Mouse (Mus musculus): ENCODE results near the gene Prnd. TPM values are rescaled to one million over a fixed set of nuclear protein-coding genes. Genes with fewer than 3 reads are reported as not detected.
A peak's percentile ranks its signal among the peaks of the same experiment; 100 is the strongest.

Prnd gene
- polyA plus RNA-seq, 1 experiment from 2014 or later, result 57.3 TPM

GRCm38 (mm10) chr2:131939404-131940111 lies 11.1 kb upstream of the Prnd start:
- WGBS, result 42% methylated on average over 8 of the region's 8 CpGs
- DNase-seq (peak; percentile 82), ATAC-seq (ENCODE audit: insufficient read depth) (no peak)
- no peak overlapping the region for H3K27ac ChIP-seq (ENCODE audit: low read depth)
- no peak overlapping the region for H3K4me2 ChIP-seq
- no peaks in the 10 kb centered on the region for H3K9me3 ChIP-seq (ENCODE audit: low read depth, low read length)
- peak; percentile 79 for TF ChIP-seq CTCF (IDR thresholded peaks at IDR 0.05; ENCODE audit: low read depth)
- no peaks in the 10 kb centered on the region for H3K27me3 ChIP-seq (ENCODE audit: insufficient read depth, low read length)
- H3K36me3 ChIP-seq (ENCODE audit: insufficient read depth), result peaks cover 7% of the 10 kb centered on the region; the same call in 1 of the 2 replicates
- H3K9ac ChIP-seq, result no peak overlapping the region
- H3K4me3 ChIP-seq (ENCODE audit: low read depth, low read length), result no peak overlapping the region
- no peaks in the 10 kb centered on the region for H3K4me1 ChIP-seq (ENCODE audit: insufficient read depth)

GRCm38 (mm10) chr2:131940506-131940905 lies 10.2 kb upstream of the Prnd start:
- ATAC-seq (ENCODE audit: insufficient read depth) (no peak), DNase-seq (no peak)
- Histone ChIP-seq H3K4me2 (no peak overlapping the region), H3K4me1 (ENCODE audit: insufficient read depth) (no peaks in the 10 kb centered on the region), H3K36me3 (ENCODE audit: insufficient read depth) (peaks cover 7% of the 10 kb centered on the region; the same call in 1 of the 2 replicates), H3K4me3 (ENCODE audit: low read depth, low read length) (no peak overlapping the region), H3K9me3 (ENCODE audit: low read depth, low read length) (no peaks in the 10 kb centered on the region), H3K9ac (no peak overlapping the region), H3K27ac (ENCODE audit: low read depth) (no peak overlapping the region), H3K27me3 (ENCODE audit: insufficient read depth, low read length) (no peaks in the 10 kb centered on the region)
- 51% methylated on average over 3 of the region's 3 CpGs for WGBS
- TF ChIP-seq CTCF (IDR thresholded peaks at IDR 0.05; ENCODE audit: low read depth), result no peak

- Histone ChIP-seq H3K4me1 (ENCODE audit: insufficient read depth) (no peaks in the 10 kb centered on the region), H3K9ac (no peak overlapping the region), H3K9me3 (ENCODE audit: low read depth, low read length) (no peaks in the 10 kb centered on the region), H3K36me3 (ENCODE audit: insufficient read depth) (peaks cover 5% of the 10 kb centered on the region; the same call in 1 of the 2 replicates), H3K27me3 (ENCODE audit: insufficient read depth, low read length) (no peaks in the 10 kb centered on the region), H3K4me3 (ENCODE audit: low read depth, low read length) (no peak overlapping the region), H3K4me2 (no peak overlapping the region), H3K27ac (ENCODE audit: low read depth) (no peak overlapping the region)
- DNase-seq (no peak), ATAC-seq (ENCODE audit: insufficient read depth) (no peak)
- WGBS, result 74% methylated on average over 6 of the region's 6 CpGs
- TF ChIP-seq CTCF (IDR thresholded peaks at IDR 0.05; ENCODE audit: low read depth), result no peak
Measured at GRCm38 (mm10) chr2:131941501-131941900, 9.2 kb upstream of the Prnd start.

- TF ChIP-seq CTCF (IDR thresholded peaks at IDR 0.05; ENCODE audit: low read depth), result no peak
- Histone ChIP-seq H3K36me3 (ENCODE audit: insufficient read depth) (no peaks in the 10 kb centered on the region), H3K4me3 (ENCODE audit: low read depth, low read length) (no peak overlapping the region), H3K4me1 (ENCODE audit: insufficient read depth) (no peaks in the 10 kb centered on the region; the same call in 1 of the 2 replicates), H3K27me3 (ENCODE audit: insufficient read depth, low read length) (no peaks in the 10 kb centered on the region), H3K9me3 (ENCODE audit: low read depth, low read length) (no peaks in the 10 kb centered on the region), H3K4me2 (no peak overlapping the region), H3K9ac (no peak overlapping the region), H3K27ac (ENCODE audit: low read depth) (no peak overlapping the region)
- DNase-seq (no peak), ATAC-seq (ENCODE audit: insufficient read depth) (no peak; the same call in 1 of the 2 replicates)
- WGBS, result 13% methylated on average over 1 of the region's 1 CpGs
Measured at GRCm38 (mm10) chr2:131944370-131944769, 6.3 kb upstream of the Prnd start.

GRCm38 (mm10) chr2:131945225-131945624 lies 5.4 kb upstream of the Prnd start:
- 57% methylated on average over 8 of the region's 8 CpGs for WGBS
- TF ChIP-seq CTCF (IDR thresholded peaks at IDR 0.05; ENCODE audit: low read depth), result no peak
- H3K27me3 ChIP-seq (ENCODE audit: insufficient read depth, low read length), result no peaks in the 10 kb centered on the region
- no peaks in the 10 kb centered on the region for H3K9me3 ChIP-seq (ENCODE audit: low read depth, low read length)
- peak; percentile 32 for DNase-seq
- no peak overlapping the region for H3K4me2 ChIP-seq
- H3K4me1 ChIP-seq (ENCODE audit: insufficient read depth), result no peaks in the 10 kb centered on the region; the same call in 1 of the 2 replicates
- H3K36me3 ChIP-seq (ENCODE audit: insufficient read depth), result no peaks in the 10 kb centered on the region
- no peak overlapping the region for H3K9ac ChIP-seq
- no peak overlapping the region for H3K4me3 ChIP-seq (ENCODE audit: low read depth, low read length)
- H3K27ac ChIP-seq (ENCODE audit: low read depth), result peak overlapping the region; percentile 3; the same call in 1 of the 2 replicates
- ATAC-seq (ENCODE audit: insufficient read depth), result peak; percentile 45; the same call in 1 of the 2 replicates

GRCm38 (mm10) chr2:131945765-131946164 lies 4.9 kb upstream of the Prnd start:
- no peak for DNase-seq
- Histone ChIP-seq H3K9me3 (ENCODE audit: low read depth, low read length) (no peaks in the 10 kb centered on the region), H3K9ac (no peak overlapping the region), H3K4me2 (no peak overlapping the region), H3K27ac (ENCODE audit: low read depth) (peak overlapping the region; percentile 3; the same call in 1 of the 2 replicates), H3K4me1 (ENCODE audit: insufficient read depth) (no peaks in the 10 kb centered on the region; the same call in 1 of the 2 replicates), H3K27me3 (ENCODE audit: insufficient read depth, low read length) (no peaks in the 10 kb centered on the region), H3K36me3 (ENCODE audit: insufficient read depth) (no peaks in the 10 kb centered on the region), H3K4me3 (ENCODE audit: low read depth, low read length) (no peak overlapping the region)
- TF ChIP-seq CTCF (IDR thresholded peaks at IDR 0.05; ENCODE audit: low read depth), result no peak
- no peak for ATAC-seq (ENCODE audit: insufficient read depth)
- WGBS, result 79% methylated on average over 6 of the region's 6 CpGs

GRCm38 (mm10) chr2:131946351-131946750 lies 4.3 kb upstream of the Prnd start:
- no peaks in the 10 kb centered on the region; the same call in 1 of the 2 replicates for H3K4me1 ChIP-seq (ENCODE audit: insufficient read depth)
- no peak for TF ChIP-seq CTCF (IDR thresholded peaks at IDR 0.05; ENCODE audit: low read depth)
- no peak overlapping the region for H3K27ac ChIP-seq (ENCODE audit: low read depth)
- H3K9ac ChIP-seq, result no peak overlapping the region
- no peaks in the 10 kb centered on the region for H3K9me3 ChIP-seq (ENCODE audit: low read depth, low read length)
- WGBS, result 84% methylated on average over 16 of the region's 16 CpGs
- H3K4me2 ChIP-seq, result no peak overlapping the region
- H3K27me3 ChIP-seq (ENCODE audit: insufficient read depth, low read length), result no peaks in the 10 kb centered on the region
- H3K4me3 ChIP-seq (ENCODE audit: low read depth, low read length), result no peak overlapping the region
- ATAC-seq (ENCODE audit: insufficient read depth), result no peak
- no peak for DNase-seq
- H3K36me3 ChIP-seq (ENCODE audit: insufficient read depth), result no peaks in the 10 kb centered on the region

Data from lung, embryonic 14.5 days (tissue).